Mouse (Mus musculus): ENCODE measurements at regions not wholly inside any gene's neighbourhood (a gene's known extent, or its start where the extent isn't known, plus 50 kb on each side); places are given as distances from the start of the nearest gene placed in this dataset.

DNA sequence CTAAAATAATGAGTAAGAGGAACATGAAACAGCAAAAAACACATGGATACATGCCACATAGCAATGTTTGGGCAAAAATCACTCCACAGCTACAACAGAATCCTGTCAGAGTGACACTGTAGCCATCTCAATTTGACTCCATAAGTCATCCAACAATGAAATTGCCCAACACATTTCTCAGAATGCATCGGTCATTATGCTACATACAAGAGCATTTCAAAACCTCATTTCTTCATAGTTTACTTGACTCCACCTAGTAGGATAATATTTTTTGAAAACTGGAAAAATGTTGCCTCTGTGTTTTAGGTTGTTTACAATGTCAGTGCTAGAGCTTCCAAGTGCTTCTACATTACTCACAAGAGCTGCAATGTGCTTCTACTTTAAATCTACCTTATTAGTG, 101.9 kb downstream of the Zfp36l1 start:
- 98% methylated on average over 1 of the region's 1 CpGs for WGBS

DNA sequence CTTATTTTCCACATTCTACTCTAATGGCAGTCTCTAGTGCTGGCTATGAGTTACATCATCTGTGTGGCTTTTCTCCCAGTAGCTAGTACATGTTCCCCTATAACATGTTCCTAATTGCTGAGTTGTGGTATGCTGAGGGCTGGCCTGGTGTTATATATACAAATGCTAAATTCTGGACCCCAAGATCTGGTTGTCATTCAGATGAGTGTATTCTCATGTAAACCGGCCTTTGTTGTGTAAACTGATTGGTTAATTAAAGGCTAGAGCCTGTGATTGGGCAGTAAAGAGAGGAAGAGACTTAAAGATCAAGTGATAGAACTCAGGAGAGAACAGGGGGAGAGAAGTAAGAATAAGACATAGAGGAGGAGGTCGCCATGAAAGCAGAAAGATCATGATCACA, 102.6 kb downstream of the Zfp36l1 start:
- H3K36me3 ChIP-seq (ENCODE audit: control insufficient read depth, insufficient read depth, low read length): no peaks in the 10 kb centered on the region
- no peak overlapping the region for H3K27ac ChIP-seq (ENCODE audit: low read depth, low read length)
- no peaks in the 10 kb centered on the region for H3K27me3 ChIP-seq (replicated peaks; ENCODE audit: control insufficient read depth, insufficient read depth, low read length)
- no peak overlapping the region for H3K4me3 ChIP-seq (ENCODE audit: low read length)
- H3K4me1 ChIP-seq (ENCODE audit: control insufficient read depth, insufficient read depth, low read depth, low read length): peaks cover 11% of the 10 kb centered on the region
- H3K9me3 ChIP-seq (ENCODE audit: control insufficient read depth, low read length): no peaks in the 10 kb centered on the region
- ATAC-seq: no peak
- H3K4me2 ChIP-seq (ENCODE audit: low read length): no peak overlapping the region
- 65% methylated on average over 2 of the region's 2 CpGs for WGBS
- no peak overlapping the region for H3K9ac ChIP-seq (ENCODE audit: low read depth, low read length)

More for the DNA sequence above, 101.9 kb downstream of the Zfp36l1 start:
- Histone ChIP-seq H3K27me3 (replicated peaks; ENCODE audit: control insufficient read depth, insufficient read depth, low read length) (no peaks in the 10 kb centered on the region), H3K4me2 (ENCODE audit: low read length) (no peak overlapping the region), H3K9ac (ENCODE audit: low read depth, low read length) (no peak overlapping the region), H3K9me3 (ENCODE audit: control insufficient read depth, low read length) (no peaks in the 10 kb centered on the region), H3K36me3 (ENCODE audit: control insufficient read depth, insufficient read depth, low read length) (no peaks in the 10 kb centered on the region), H3K4me1 (ENCODE audit: control insufficient read depth, insufficient read depth, low read depth, low read length) (peaks cover 11% of the 10 kb centered on the region), H3K27ac (ENCODE audit: low read depth, low read length) (no peak overlapping the region), H3K4me3 (ENCODE audit: low read length) (no peak overlapping the region)
- ATAC-seq: no peak

DNA sequence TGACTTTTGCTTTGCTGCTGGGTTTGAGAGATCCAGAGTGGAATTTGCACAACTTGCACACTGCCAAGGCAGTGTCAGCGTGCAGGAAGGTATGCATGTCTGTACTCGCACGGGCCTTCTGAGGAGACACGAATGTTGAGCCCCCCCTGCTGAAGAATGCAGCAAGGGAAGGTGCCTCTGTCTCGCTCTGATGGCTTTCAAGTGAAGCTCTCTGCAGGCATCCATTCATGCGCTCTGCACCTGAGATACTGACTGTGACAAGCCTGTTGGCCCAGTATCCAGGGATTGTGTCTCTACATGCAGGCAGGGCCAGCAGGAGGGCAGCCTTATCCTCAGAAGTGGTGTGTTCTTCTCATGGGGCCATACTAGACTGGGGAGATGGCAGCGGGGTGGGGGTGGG, 105.0 kb downstream of the Zfp36l1 start:
- no peak for ATAC-seq
- Histone ChIP-seq H3K4me1 (ENCODE audit: control insufficient read depth, insufficient read depth, low read depth, low read length) (peaks cover 2% of the 10 kb centered on the region; the same call in 1 of the 2 replicates), H3K9ac (ENCODE audit: low read depth, low read length) (no peak overlapping the region), H3K27me3 (replicated peaks; ENCODE audit: control insufficient read depth, insufficient read depth, low read length) (no peaks in the 10 kb centered on the region), H3K27ac (ENCODE audit: low read depth, low read length) (no peak overlapping the region), H3K36me3 (ENCODE audit: control insufficient read depth, insufficient read depth, low read length) (no peaks in the 10 kb centered on the region), H3K9me3 (ENCODE audit: control insufficient read depth, low read length) (no peaks in the 10 kb centered on the region), H3K4me3 (ENCODE audit: low read length) (no peak overlapping the region), H3K4me2 (ENCODE audit: low read length) (no peak overlapping the region)
- WGBS: 28% methylated on average over 7 of the region's 7 CpGs

DNA sequence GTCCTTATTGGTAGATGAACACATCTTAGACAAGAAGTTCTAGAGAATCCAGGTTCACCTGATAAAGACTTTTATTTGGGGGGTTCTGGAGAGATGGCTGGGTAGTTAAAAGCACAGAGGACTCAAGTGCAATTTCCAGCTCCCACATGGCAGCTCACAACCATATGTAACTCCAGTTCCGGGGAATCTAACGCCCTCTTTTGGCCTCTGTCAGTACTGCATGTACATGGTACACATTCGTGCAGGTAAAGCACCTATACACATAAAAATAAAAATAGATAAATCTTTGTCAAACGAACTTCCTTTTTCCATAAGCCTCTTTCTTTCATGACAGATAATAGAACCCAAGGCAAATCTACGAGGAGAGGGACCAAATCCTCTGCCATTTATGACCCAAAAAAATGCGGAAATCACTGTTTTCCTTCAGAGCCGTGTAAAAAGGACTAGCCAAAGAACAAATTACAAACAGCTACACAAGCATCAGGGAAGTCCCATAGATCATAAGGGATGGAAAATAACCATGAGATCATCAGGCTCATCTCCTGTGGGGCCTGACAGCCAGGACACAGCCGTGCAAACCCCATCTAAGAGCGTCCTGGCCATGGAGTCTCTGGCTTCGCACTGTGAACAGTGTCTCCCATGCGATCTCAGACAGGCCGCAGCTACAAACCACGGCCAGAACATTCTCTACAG, 107.4 kb downstream of the Zfp36l1 start:
- H3K9ac ChIP-seq (ENCODE audit: low read depth, low read length): no peak overlapping the region
- 86% methylated on average over 13 of the region's 13 CpGs for WGBS
- no peaks in the 10 kb centered on the region for H3K27me3 ChIP-seq (replicated peaks; ENCODE audit: control insufficient read depth, insufficient read depth, low read length)
- ATAC-seq: no peak
- peaks cover 3% of the 10 kb centered on the region; the same call in 1 of the 2 replicates for H3K4me1 ChIP-seq (ENCODE audit: control insufficient read depth, insufficient read depth, low read depth, low read length)
- H3K27ac ChIP-seq (ENCODE audit: low read depth, low read length): no peak overlapping the region
- H3K4me2 ChIP-seq (ENCODE audit: low read length): no peak overlapping the region
- no peak overlapping the region for H3K4me3 ChIP-seq (ENCODE audit: low read length)
- H3K36me3 ChIP-seq (ENCODE audit: control insufficient read depth, insufficient read depth, low read length): no peaks in the 10 kb centered on the region
- no peaks in the 10 kb centered on the region for H3K9me3 ChIP-seq (ENCODE audit: control insufficient read depth, low read length)

DNA sequence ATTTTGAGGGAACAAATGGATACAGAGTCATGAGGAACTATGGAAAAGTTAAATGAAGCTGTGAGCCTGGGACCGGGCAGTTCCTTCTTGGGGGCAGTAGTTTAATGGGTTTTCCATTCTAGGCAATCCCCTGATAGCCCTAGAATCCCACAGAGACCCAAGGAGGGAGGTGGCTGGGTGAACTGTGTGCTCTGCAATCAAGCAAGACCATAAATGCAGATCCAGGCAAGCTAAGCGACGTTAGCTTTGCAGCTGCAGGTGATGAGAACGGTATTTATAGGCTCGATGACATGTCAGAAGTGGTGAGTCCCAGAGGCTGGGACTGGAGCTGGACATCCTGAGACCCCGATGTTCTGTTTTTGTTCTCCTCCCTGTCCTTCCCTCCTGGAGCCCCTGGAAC, 108.2 kb downstream of the Zfp36l1 start:
- Histone ChIP-seq H3K4me2 (ENCODE audit: low read length) (no peak overlapping the region), H3K27ac (ENCODE audit: low read depth, low read length) (peak overlapping the region; percentile 37; the same call in 1 of the 2 replicates), H3K9ac (ENCODE audit: low read depth, low read length) (no peak overlapping the region), H3K4me1 (ENCODE audit: control insufficient read depth, insufficient read depth, low read depth, low read length) (peaks cover 3% of the 10 kb centered on the region; the same call in 1 of the 2 replicates), H3K36me3 (ENCODE audit: control insufficient read depth, insufficient read depth, low read length) (no peaks in the 10 kb centered on the region), H3K27me3 (replicated peaks; ENCODE audit: control insufficient read depth, insufficient read depth, low read length) (no peaks in the 10 kb centered on the region), H3K9me3 (ENCODE audit: control insufficient read depth, low read length) (no peaks in the 10 kb centered on the region), H3K4me3 (ENCODE audit: low read length) (no peak overlapping the region)
- WGBS: 67% methylated on average over 6 of the region's 6 CpGs
- no peak for ATAC-seq

DNA sequence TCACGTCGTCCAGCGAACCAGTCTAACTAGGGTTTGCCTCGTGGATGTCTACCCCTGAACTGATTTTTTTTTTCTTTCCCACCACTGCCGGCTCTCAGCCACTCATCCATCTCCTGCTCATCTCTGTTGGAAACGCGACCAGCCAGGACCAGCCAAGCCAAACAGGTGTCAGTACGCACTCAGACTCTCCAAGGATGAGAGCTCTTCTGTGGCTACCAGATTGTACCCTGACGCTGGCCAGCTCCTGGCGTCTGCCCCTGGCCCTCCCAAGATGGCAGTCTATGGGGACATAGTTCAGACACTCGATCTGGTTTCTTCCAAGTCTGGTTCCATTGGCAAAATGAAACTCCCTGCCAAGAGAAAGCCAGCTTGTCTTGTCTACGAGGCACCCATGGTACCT, 109.3 kb downstream of the Zfp36l1 start:
- Histone ChIP-seq H3K27me3 (replicated peaks; ENCODE audit: control insufficient read depth, insufficient read depth, low read length) (no peaks in the 10 kb centered on the region), H3K4me3 (ENCODE audit: low read length) (no peak overlapping the region), H3K9ac (ENCODE audit: low read depth, low read length) (no peak overlapping the region), H3K4me2 (ENCODE audit: low read length) (no peak overlapping the region), H3K4me1 (ENCODE audit: control insufficient read depth, insufficient read depth, low read depth, low read length) (peaks cover 3% of the 10 kb centered on the region; the same call in 1 of the 2 replicates), H3K36me3 (ENCODE audit: control insufficient read depth, insufficient read depth, low read length) (no peaks in the 10 kb centered on the region), H3K9me3 (ENCODE audit: control insufficient read depth, low read length) (no peaks in the 10 kb centered on the region), H3K27ac (ENCODE audit: low read depth, low read length) (peak overlapping the region; percentile 26; the same call in 1 of the 2 replicates)
- no peak for ATAC-seq
- 75% methylated on average over 12 of the region's 12 CpGs for WGBS

DNA sequence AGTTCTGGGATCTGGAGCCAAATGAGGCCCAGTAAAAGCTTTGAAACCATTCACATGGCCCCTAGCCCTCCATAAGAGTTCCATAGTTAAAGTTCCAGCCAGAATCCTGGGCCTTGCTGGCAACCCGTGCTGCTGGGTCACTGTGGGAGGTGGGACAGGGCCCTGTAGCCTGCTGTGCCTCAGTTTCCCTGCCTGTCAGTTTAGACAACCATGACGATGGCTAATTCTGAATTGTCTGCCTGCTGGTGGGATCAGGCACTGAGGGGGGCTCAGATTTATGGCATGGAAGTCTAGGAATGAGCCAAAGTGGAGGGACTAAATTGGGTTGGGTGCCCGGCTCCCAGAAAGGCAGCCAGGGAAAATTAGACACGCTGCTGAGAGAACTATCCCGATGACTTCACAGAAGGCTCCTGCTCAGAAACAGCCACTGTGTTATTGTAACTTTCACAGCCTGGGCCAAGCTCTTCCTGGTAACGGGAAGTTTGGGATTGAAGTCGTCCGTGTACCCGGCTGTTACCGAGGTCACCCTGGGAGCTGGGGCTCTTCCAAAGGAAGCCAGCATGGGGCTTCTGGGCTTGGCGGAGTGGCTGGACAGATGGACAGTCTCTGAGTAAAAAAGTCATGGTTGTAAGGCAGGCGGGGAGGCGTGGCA, 110.2 kb downstream of the Zfp36l1 start:
- no peak overlapping the region for H3K9ac ChIP-seq (ENCODE audit: low read depth, low read length)
- no peaks in the 10 kb centered on the region for H3K27me3 ChIP-seq (replicated peaks; ENCODE audit: control insufficient read depth, insufficient read depth, low read length)
- H3K4me2 ChIP-seq (ENCODE audit: low read length): no peak overlapping the region
- H3K27ac ChIP-seq (ENCODE audit: low read depth, low read length): peak overlapping the region; percentile 46; the same call in 1 of the 2 replicates
- H3K36me3 ChIP-seq (ENCODE audit: control insufficient read depth, insufficient read depth, low read length): no peaks in the 10 kb centered on the region
- WGBS: 42% methylated on average over 13 of the region's 13 CpGs
- H3K9me3 ChIP-seq (ENCODE audit: control insufficient read depth, low read length): no peaks in the 10 kb centered on the region
- peaks cover 3% of the 10 kb centered on the region; the same call in 1 of the 2 replicates for H3K4me1 ChIP-seq (ENCODE audit: control insufficient read depth, insufficient read depth, low read depth, low read length)
- H3K4me3 ChIP-seq (ENCODE audit: low read length): no peak overlapping the region
- ATAC-seq: peak; percentile 90

DNA sequence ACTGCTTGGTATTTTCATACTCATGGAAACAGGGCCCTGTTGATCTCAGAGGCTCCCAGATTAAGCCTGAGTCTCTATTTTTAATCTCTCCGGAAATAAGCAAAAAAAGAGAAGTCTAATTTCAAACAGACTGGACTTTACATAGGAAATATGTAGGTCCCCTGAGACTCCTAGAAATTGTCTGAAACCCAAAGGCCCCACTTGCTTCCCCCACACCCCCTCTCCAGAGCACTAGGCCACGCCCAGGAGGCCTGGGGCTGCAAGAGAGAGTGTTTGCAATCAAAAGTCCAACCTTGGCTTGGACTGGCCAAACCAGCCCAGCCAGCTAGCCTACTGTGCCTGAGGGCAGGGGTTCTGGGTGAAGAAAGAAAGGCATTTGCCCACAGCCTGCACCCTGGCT, 111.0 kb downstream of the Zfp36l1 start:
- WGBS: 63% methylated on average over 2 of the region's 2 CpGs
- Histone ChIP-seq H3K4me1 (ENCODE audit: control insufficient read depth, insufficient read depth, low read depth, low read length) (peaks cover 3% of the 10 kb centered on the region; the same call in 1 of the 2 replicates), H3K27me3 (replicated peaks; ENCODE audit: control insufficient read depth, insufficient read depth, low read length) (no peaks in the 10 kb centered on the region), H3K4me3 (ENCODE audit: low read length) (no peak overlapping the region), H3K27ac (ENCODE audit: low read depth, low read length) (peak overlapping the region; percentile 24), H3K36me3 (ENCODE audit: control insufficient read depth, insufficient read depth, low read length) (no peaks in the 10 kb centered on the region), H3K9me3 (ENCODE audit: control insufficient read depth, low read length) (no peaks in the 10 kb centered on the region), H3K9ac (ENCODE audit: low read depth, low read length) (no peak overlapping the region), H3K4me2 (ENCODE audit: low read length) (no peak overlapping the region)
- peak; percentile 35 for ATAC-seq

DNA sequence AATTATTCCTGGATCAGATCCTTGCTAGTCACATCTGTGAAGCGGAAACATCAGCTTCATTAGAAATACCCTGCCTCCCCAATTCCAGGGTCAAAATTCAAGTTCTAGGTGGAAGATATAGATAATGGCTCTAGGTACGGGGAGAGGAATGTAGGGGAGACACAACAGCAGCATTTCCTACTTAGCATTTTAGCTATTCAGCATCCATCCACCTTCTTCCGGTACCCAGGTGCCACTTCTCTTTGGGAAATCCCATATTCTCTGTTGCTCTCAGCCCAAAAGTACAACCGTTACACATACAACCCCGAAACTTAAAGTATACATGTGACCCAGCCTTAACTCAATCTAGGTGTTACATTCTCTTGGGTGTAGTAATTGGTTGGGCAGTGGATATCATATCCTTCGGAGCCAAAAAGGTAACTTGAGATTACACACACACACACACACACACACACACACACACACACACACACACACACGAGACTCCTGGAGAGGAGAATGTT, 112.9 kb downstream of the Zfp36l1 start:
- no peaks in the 10 kb centered on the region for H3K9me3 ChIP-seq (ENCODE audit: control insufficient read depth, low read length)
- H3K4me1 ChIP-seq (ENCODE audit: control insufficient read depth, insufficient read depth, low read depth, low read length): peaks cover 3% of the 10 kb centered on the region; the same call in 1 of the 2 replicates
- no peak overlapping the region for H3K4me3 ChIP-seq (ENCODE audit: low read length)
- H3K4me2 ChIP-seq (ENCODE audit: low read length): no peak overlapping the region
- no peak overlapping the region for H3K27ac ChIP-seq (ENCODE audit: low read depth, low read length)
- WGBS: 91% methylated on average over 7 of the region's 7 CpGs
- H3K36me3 ChIP-seq (ENCODE audit: control insufficient read depth, insufficient read depth, low read length): no peaks in the 10 kb centered on the region
- ATAC-seq: no peak
- no peak overlapping the region for H3K9ac ChIP-seq (ENCODE audit: low read depth, low read length)
- no peaks in the 10 kb centered on the region for H3K27me3 ChIP-seq (replicated peaks; ENCODE audit: control insufficient read depth, insufficient read depth, low read length)
